10 mouse cellular contexts compared by ENCODE assay signal in genomic region chr2:171587635-171588034, GRCm38 (mm10).
DNase-seq lines count a peak whose midpoint lies in the region; ATAC-seq lines count a peak whose summit lies in the region.
"Had no signal": no experiment of that assay in that cellular context is flagged by ENCODE, and none has a peak within 500 bp of the region (broad histone marks: within the 10 kb centered on the region; RNA-seq: fewer than 3 reads in every experiment).

No protein-coding gene starts in this region.

- WGBS in heart, embryonic 12.5 days, result 73% methylated on average over 9 of the region's 9 CpGs

- no peak for ATAC-seq in heart, embryonic 12.5 days (ENCODE audit: insufficient number of reproducible peaks, low FRiP score)
- ATAC-seq in cerebellum, adult (ENCODE audit: insufficient number of reproducible peaks, low FRiP score, low TSS enrichment), result no peak

- H3K4me2 ChIP-seq in heart, embryonic 12.5 days, result no peak overlapping the region

- H3K27ac ChIP-seq in heart, embryonic 12.5 days (ENCODE audit: poor library complexity, severe bottlenecking), result no peak overlapping the region

- no peaks in the 10 kb centered on the region for H3K36me3 ChIP-seq in heart, embryonic 12.5 days

- H3K9ac ChIP-seq in heart, embryonic 12.5 days, result no peak overlapping the region

- H3K4me3 ChIP-seq in heart, embryonic 12.5 days, result no peak overlapping the region

- H3K9me3 ChIP-seq in heart, embryonic 12.5 days (replicated peaks), result no peaks in the 10 kb centered on the region

- H3K27me3 ChIP-seq in heart, embryonic 12.5 days (replicated peaks), result no peaks in the 10 kb centered on the region

- peak; percentile 95 for DNase-seq in heart, adult 11 months
- DNase-seq in heart, adult 9 months (ENCODE audit: low spot score in 2 of 2), result peak; percentile 10 to 40
- DNase-seq in mesoderm, embryonic 11.5 days (ENCODE audit: low read depth, low spot score), result peak; percentile 72
- peak; percentile 15 to 17 for DNase-seq in right cerebral cortex, adult 2 months (ENCODE audit: low spot score in 2 of 2)
- no peak for DNase-seq in kidney, adult 18-20 months
- DNase-seq in gastrocnemius, postnatal 4 days (ENCODE audit: low spot score in 2 of 2), result no peak
- DNase-seq: gastrocnemius, postnatal 25 days; liver had no signal

- no peaks in the 10 kb centered on the region; the same call in 1 of the 2 replicates for H3K4me1 ChIP-seq in heart, embryonic 12.5 days (replicated peaks)

Comparison
In these comparisons a context has a peak if more than half of its experiments do, and no peak if none do; other contexts are left out.
1. DNase-seq: peak in heart, adult 11 months (single experiment), heart, adult 9 months (2 of 2), mesoderm, embryonic 11.5 days (single experiment) and right cerebral cortex, adult 2 months (2 of 2); none in kidney, adult 18-20 months (single experiment) and gastrocnemius, postnatal 4 days (0 of 2).